Mouse (Mus musculus) megakaryocyte, embryonic 14.5 days (primary cell): Measurements from ENCODE around the gene Dtx1. TPM values are rescaled to one million over a fixed set of nuclear protein-coding genes. Genes with fewer than 3 reads are reported as not detected.

Source experiments
- H3K27me3 ChIP-seq: replicated peaks from 2 replicates; pipeline ENCODE3; 2012; ENCODE audit warnings: inconsistent platforms
- H3K36me3 ChIP-seq: replicated peaks from 2 replicates; pipeline ENCODE3; 2012; ENCODE audit warnings: low read length, inconsistent platforms, mixed read lengths
- H3K4me1 ChIP-seq: 2 replicates; pipeline ENCODE4 v1.6.1; 2012; ENCODE audit warnings: inconsistent platforms
- H3K4me3 ChIP-seq: replicated peaks from 2 replicates; pipeline ENCODE3; 2012; ENCODE audit warnings: moderate library complexity, mild to moderate bottlenecking, inconsistent platforms
- H3K9me3 ChIP-seq: 2 replicates; pipeline ENCODE4 v1.6.1; 2012; ENCODE audit warnings: inconsistent platforms
- FLI1 ChIP-seq: IDR thresholded peaks from 2 replicates; pipeline ENCODE4 v1.6.1; 2012; ENCODE audit warnings: low read length, inconsistent platforms, mixed read lengths
- GATA1 ChIP-seq: IDR thresholded peaks from 3 replicates; pipeline ENCODE4 v1.6.1; 2012; ENCODE audit warnings: mixed read lengths, low read length, inconsistent platforms, borderline replicate concordance
- polyA plus RNA-seq: library from polyadenylated mRNA; stranded (reverse); fragments of >175 nt; gene quantifications from 2 replicates; pipeline ENCODE4 v1.2.3, GENCODE M21; 2012; ENCODE audit warnings: low replicate concordance; ENCODE audit not compliant: insufficient read depth

The Dtx1 gene
- polyA plus RNA-seq, 1 experiment = not detected

DNA sequence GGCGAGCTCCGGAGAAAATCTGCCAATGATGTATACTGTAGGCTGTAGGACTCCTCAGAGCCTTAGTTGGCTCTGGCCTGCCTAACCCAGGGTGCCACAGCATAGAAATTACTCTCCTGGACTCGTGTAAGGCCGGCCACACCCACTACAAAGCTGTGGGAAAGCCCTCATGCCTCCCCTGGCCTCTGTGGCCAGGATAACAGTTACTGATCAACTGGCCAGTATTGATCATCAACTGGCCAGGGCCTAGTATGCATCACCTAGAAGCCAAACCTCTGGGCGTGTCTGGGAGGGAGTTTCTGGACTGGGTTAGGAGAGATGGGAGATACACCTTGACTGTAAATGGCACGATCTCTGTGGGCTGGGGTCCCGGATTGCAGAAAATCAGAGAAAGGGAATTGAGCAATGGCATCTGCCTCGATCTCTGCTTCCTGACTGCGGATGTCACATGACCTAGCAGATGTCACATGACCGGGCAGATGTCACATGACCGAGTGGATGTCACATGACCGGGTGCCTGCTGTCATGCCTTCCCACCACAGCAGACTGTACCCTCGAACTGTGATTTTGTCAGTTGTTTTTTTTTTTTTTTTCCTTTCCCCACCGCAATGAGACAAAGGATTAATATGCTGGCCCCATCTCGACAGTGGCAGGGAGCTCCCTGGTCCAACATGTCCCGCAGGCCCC lies 15.5 kb downstream of the Dtx1 start:
- H3K27me3 ChIP-seq = peaks cover 97% of the 10 kb centered on the region
- H3K9me3 ChIP-seq = no peaks in the 10 kb centered on the region
- H3K4me3 ChIP-seq = peak overlapping the region; percentile 38
- H3K4me1 ChIP-seq = peaks cover 5% of the 10 kb centered on the region; the same call in 1 of the 2 replicates
- TF ChIP-seq GATA1 (no peak), FLI1 (no peak)
- H3K36me3 ChIP-seq = no peaks in the 10 kb centered on the region

DNA sequence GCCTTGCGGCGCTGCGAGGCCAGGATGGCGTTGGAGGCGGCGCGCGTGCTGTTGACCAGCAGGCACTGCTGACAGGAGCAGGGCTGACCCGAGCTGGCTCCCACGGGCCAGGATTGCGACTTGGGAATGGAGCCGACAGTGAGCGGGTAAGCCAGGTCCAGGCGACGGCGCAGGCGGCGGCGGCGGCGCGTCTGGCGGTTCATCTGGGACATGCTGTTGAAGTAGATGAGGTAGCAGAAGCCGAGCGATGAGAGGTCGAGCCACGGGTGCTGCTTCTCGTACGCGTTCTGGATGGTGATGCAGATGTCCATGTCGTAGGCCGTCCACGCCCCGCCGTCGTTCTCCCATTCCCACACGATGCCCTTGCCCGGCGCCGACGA lies 17.0 kb downstream of the Dtx1 start:
- H3K4me3 ChIP-seq = peak overlapping the region; percentile 67
- peaks cover 97% of the 10 kb centered on the region for H3K27me3 ChIP-seq
- peaks cover 5% of the 10 kb centered on the region; the same call in 1 of the 2 replicates for H3K4me1 ChIP-seq
- TF ChIP-seq GATA1 (no peak), FLI1 (no peak)
- H3K9me3 ChIP-seq = no peaks in the 10 kb centered on the region
- H3K36me3 ChIP-seq = no peaks in the 10 kb centered on the region

DNA sequence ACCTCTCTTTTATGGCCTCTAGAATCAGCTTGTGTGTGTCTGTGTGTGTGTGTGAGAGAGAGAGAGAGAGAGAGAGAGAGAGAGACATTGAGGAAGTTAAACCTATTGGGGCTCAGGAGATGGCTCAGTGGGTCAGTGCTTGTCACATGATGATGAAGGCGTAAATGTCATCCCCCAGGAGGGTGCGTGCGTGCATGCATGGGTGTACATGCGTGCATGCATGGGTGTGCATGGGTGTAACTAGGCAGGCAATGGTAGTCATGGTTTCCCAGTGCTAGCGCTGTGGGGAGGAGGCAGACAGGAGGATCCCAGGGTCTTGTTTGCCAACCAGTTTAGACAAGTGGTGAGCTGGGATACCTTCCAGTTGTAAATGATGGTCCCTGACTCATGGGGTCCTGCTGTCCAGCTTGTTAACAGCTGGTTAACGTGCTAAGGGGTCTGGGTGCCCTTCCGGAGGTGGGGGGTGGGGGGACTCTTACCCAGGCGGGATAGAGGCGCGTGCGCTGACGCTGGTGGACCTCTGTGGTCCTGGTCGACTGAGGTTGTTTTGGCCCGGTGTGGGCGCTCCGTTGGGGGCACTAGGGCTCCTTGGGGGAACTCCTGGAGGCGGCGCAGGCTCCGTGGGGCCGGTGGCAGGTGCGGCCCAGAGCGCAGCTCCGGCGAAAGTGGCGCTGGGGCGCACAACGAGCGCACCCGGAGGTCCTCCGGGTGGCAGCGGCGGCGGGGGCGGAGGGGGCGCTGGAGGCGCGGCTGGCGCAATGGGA lies 17.6 kb downstream of the Dtx1 start:
- H3K27me3 ChIP-seq = peaks cover 93% of the 10 kb centered on the region
- no peak for TF ChIP-seq GATA1
- TF ChIP-seq FLI1 = no peak

GRCm38 (mm10) chr5:120692034-120692433 lies 19.7 kb downstream of the Dtx1 start:
- Histone ChIP-seq H3K4me1 (peaks cover 5% of the 10 kb centered on the region; the same call in 1 of the 2 replicates), H3K9me3 (no peaks in the 10 kb centered on the region), H3K27me3 (peaks cover 91% of the 10 kb centered on the region), H3K4me3 (no peak overlapping the region), H3K36me3 (no peaks in the 10 kb centered on the region)
- TF ChIP-seq GATA1 = no peak
- TF ChIP-seq FLI1 = no peak

More for the DNA sequence above, 17.6 kb downstream of the Dtx1 start:
- Histone ChIP-seq H3K4me3 (no peak overlapping the region), H3K4me1 (peaks cover 5% of the 10 kb centered on the region; the same call in 1 of the 2 replicates), H3K9me3 (no peaks in the 10 kb centered on the region), H3K36me3 (no peaks in the 10 kb centered on the region)

DNA sequence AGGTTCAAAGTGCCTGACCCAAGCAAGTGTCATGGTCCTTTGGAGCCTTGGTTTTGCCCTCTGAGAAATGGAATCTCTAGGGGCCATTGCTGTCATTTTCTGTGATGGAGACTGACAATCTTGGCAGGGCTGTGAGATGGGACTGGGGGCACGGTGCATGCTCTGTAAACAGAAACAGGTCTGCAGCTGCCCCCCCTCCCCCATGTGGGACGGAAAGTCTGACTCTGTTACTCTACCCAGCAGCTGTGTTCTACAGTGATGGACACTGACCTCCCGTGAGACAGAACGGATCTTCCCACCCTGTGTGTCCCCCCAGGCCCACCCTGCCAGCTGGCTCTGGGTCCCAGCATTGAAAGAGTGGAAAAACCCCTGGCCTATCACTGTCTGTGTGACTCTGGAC lies 21.3 kb downstream of the Dtx1 start:
- peaks cover 5% of the 10 kb centered on the region; the same call in 1 of the 2 replicates for H3K4me1 ChIP-seq
- no peaks in the 10 kb centered on the region for H3K9me3 ChIP-seq
- H3K27me3 ChIP-seq = peaks cover 90% of the 10 kb centered on the region
- H3K36me3 ChIP-seq = no peaks in the 10 kb centered on the region
- no peak for TF ChIP-seq GATA1
- no peak for TF ChIP-seq FLI1
- H3K4me3 ChIP-seq = no peak overlapping the region

- Histone ChIP-seq H3K9me3 (no peaks in the 10 kb centered on the region), H3K4me1 (no peaks in the 10 kb centered on the region; the same call in 1 of the 2 replicates), H3K4me3 (no peak overlapping the region), H3K36me3 (no peaks in the 10 kb centered on the region), H3K27me3 (peaks cover 90% of the 10 kb centered on the region)
- TF ChIP-seq FLI1 = no peak
- TF ChIP-seq GATA1 = no peak
These were observed 23.3 kb downstream of the Dtx1 start for GRCm38 (mm10) chr5:120688434-120688833.

DNA sequence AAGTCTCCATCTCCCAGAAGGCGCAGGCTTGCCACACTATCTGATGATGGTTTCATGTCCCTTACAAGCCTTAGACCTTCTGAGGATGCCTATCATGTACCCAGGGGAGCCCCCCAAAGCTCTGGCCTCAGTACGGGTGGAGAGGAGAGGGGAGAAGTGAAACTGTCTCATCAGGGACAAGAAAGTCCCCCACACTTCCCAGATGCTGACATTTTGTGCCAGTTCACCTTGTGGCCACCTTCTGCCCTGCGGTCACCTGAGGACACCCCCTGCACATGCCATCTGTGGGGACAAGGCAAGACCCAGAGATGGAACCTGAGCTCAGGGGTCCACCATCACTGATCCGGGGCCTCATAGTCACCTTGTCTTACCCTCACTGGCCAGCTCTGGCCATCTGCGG lies 23.8 kb downstream of the Dtx1 start:
- Histone ChIP-seq H3K27me3 (peaks cover 91% of the 10 kb centered on the region), H3K9me3 (no peaks in the 10 kb centered on the region), H3K36me3 (no peaks in the 10 kb centered on the region), H3K4me1 (no peaks in the 10 kb centered on the region; the same call in 1 of the 2 replicates), H3K4me3 (no peak overlapping the region)
- TF ChIP-seq FLI1 = no peak
- no peak for TF ChIP-seq GATA1

GRCm38 (mm10) chr5:120687484-120687851 lies 24.3 kb downstream of the Dtx1 start:
- no peak overlapping the region for H3K4me3 ChIP-seq
- no peaks in the 10 kb centered on the region for H3K36me3 ChIP-seq
- no peaks in the 10 kb centered on the region; the same call in 1 of the 2 replicates for H3K4me1 ChIP-seq
- TF ChIP-seq GATA1 = no peak
- H3K9me3 ChIP-seq = no peaks in the 10 kb centered on the region
- H3K27me3 ChIP-seq = peaks cover 91% of the 10 kb centered on the region

DNA sequence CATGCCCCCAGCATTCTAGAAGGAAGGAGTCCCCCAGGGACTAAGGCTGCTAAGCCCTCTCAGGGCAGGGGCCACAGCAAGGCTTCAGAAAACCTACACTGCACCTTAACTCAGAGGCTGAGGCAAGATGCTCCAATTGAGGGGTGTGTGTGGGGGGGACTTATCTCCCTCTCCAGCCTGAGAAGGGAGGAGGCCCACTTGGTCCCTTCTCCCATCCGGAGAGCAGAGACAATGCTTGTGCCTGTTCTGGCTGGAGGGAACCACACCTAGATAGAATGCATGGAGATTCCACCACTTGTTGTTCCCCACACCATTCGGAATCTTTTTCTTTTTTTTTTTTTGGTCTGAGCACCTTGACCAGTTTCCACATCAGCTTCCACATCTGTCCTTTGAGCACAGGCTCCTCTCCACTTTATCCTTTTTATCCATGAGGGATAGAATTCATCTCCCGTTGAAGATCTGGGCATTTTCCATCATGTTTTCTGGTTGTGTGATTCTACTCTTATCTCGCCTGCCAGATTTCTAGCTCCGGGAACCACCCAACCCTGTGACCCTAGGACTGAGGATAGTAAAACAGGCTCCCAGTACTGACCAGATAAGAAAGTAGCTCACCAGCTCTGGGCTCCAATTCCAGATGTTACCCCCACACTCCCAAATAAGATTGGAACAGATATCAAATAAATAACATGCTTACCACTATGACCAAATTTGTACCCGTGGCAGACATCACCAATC lies 24.8 kb downstream of the Dtx1 start:
- H3K27me3 ChIP-seq = peaks cover 92% of the 10 kb centered on the region
- no peaks in the 10 kb centered on the region; the same call in 1 of the 2 replicates for H3K4me1 ChIP-seq
- no peak overlapping the region for H3K4me3 ChIP-seq
- H3K9me3 ChIP-seq = no peaks in the 10 kb centered on the region
- no peaks in the 10 kb centered on the region for H3K36me3 ChIP-seq
- TF ChIP-seq GATA1 (no peak), FLI1 (no peak)
